Mouse (Mus musculus) kidney, embryonic 14.5 days (tissue): ENCODE data around the gene Cry2. TPM values are rescaled to one million over a fixed set of nuclear protein-coding genes. Genes with fewer than 3 reads are reported as not detected.

Experiments
- ATAC-seq: fragments of 200-750 bp; cut with Nextera tagmentation; 2 replicates; pipeline ENCODE4 v1.8.0; 2017; ENCODE audit warnings: moderate number of reproducible peaks, mild to moderate bottlenecking, moderate TSS enrichment, moderate library complexity; ENCODE audit not compliant: low FRiP score, low TSS enrichment
- H3K27ac ChIP-seq: fragments of 300-500 bp; sonication (generic); 2 replicates; pipeline ENCODE4 v1.5.1; 2014; ENCODE audit warnings: low read depth, mild to moderate bottlenecking, low read length, moderate library complexity, mixed read lengths
- H3K27me3 ChIP-seq: fragments of 300-500 bp; sonication (generic); 2 replicates; pipeline ENCODE4 v1.6.1; 2014; ENCODE audit warnings: mild to moderate bottlenecking, low read length; ENCODE audit not compliant: control insufficient read depth, insufficient read depth
- H3K36me3 ChIP-seq: fragments of 300-500 bp; sonication (generic); 2 replicates; pipeline ENCODE4 v1.6.1; 2014; ENCODE audit warnings: low read length, mixed read lengths; ENCODE audit not compliant: control insufficient read depth, insufficient read depth
- H3K4me1 ChIP-seq: fragments of 300-500 bp; sonication (generic); 2 replicates; pipeline ENCODE4 v1.6.1; 2014; ENCODE audit warnings: low read length, mixed read lengths; ENCODE audit not compliant: control insufficient read depth, insufficient read depth
- H3K4me2 ChIP-seq: fragments of 300-500 bp; sonication (generic); replicated peaks from 2 replicates; pipeline ENCODE4 v1.6.1; 2014; ENCODE audit warnings: low read depth, mild to moderate bottlenecking, low read length
- H3K4me3 ChIP-seq: fragments of 300-500 bp; sonication (generic); 2 replicates; pipeline ENCODE4 v1.5.1; 2014; ENCODE audit warnings: mild to moderate bottlenecking, low read length
- H3K9ac ChIP-seq: fragments of 300-500 bp; sonication (generic); 2 replicates; pipeline ENCODE4 v1.6.1; 2014; ENCODE audit warnings: low read depth, mild to moderate bottlenecking, low read length, moderate library complexity
- H3K9me3 ChIP-seq: fragments of 300-500 bp; sonication (generic); 2 replicates; pipeline ENCODE4 v1.6.1; 2016; ENCODE audit warnings: low read length; ENCODE audit not compliant: control insufficient read depth
- WGBS: fragments of 180-500 bp; shearing (Covaris S2); extraction: QIAGEN DNeasy Blood & Tissue Kit; methylation state at CpG from one replicate; pipeline ENCODE4 v1.1.7; 2014; 5-methylcytosine and 5-hydroxymethylcytosine counted together
- polyA plus RNA-seq: library from polyadenylated mRNA; unstranded; fragments of >200 nt; fragmentation: Nextera tagmentation; extraction: Ambion mirVana; gene quantifications from 2 replicates; pipeline ENCODE4 v1.2.1, GENCODE M21; 2014

Cry2 gene
- polyA plus RNA-seq, 1 experiment from 2014 or later = 21.3 TPM

DNA sequence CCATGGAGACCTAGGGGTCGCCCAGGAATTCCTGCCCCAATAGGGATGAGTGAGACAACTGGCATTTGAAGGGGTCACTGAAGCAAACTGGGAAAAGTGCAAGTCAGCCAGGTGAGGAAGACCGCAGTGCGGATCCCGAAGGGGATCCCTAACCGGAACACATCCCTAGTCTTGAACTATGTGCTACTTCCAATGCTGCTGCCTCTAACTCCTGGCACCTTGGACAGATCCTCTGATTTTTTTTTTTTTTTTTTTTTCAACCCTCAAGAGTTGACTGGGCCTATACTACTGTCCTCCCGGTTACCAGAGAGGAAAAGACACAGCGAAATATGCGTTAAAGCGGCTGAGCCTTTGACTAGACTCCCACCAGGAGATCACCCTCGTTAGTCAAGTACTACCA is 44.2 kb downstream of the Cry2 start:
- 4% methylated on average over 10 of the region's 10 CpGs for WGBS
- H3K4me2 ChIP-seq = peak overlapping the region; percentile 50
- peak overlapping the region; percentile 46 for H3K4me3 ChIP-seq
- H3K27ac ChIP-seq = 0 out of 2 replicates have a peak overlapping the region, but pooled peaks have one; percentile 17
- H3K27me3 ChIP-seq = no peaks in the 10 kb centered on the region
- H3K36me3 ChIP-seq = peaks cover 28% of the 10 kb centered on the region
- no peaks in the 10 kb centered on the region for H3K9me3 ChIP-seq
- peaks cover 41% of the 10 kb centered on the region for H3K4me1 ChIP-seq
- no peak; the same call in 1 of the 2 replicates for ATAC-seq
- 0 out of 2 replicates have a peak overlapping the region, but pooled peaks have one; percentile 44 for H3K9ac ChIP-seq

DNA sequence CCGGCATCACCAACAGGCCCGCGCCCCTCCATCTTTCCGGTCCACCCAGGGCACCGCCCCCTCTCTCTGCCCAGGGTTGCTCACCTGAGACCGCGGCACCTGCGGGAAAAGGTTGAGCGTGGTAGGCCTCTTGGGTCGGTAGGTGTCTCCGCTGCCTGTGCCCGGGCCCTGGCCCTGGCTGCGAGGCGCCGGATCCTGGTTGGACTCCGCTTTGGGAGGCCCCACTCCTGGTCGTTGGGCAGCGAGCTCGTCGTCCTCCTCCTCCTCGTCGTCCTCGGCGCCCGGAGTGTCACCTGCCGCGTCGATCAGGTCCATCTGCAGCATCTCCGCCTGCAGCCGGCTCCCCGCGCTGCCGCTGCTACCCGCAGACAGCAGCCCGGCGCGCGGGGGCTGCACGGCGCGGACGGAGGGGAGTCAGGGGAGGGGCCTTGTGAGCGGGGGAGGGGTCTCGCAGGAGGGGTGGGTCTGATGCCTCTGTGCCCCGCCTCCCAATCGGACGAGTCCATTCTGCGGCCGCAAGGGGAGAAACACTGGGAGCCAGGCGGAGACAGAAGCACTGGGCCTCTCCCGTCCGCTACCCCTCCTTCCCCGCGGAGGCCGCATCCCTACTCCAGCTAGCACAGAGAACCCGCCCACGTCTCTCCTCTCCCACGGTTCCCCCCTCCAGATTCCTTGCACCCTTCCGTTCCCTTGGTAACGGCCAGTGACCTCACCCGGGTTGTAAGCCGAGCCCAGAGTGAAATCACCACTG is 44.8 kb downstream of the Cry2 start:
- Histone ChIP-seq H3K36me3 (peaks cover 34% of the 10 kb centered on the region), H3K4me1 (peaks cover 41% of the 10 kb centered on the region), H3K9me3 (no peaks in the 10 kb centered on the region), H3K9ac (peak overlapping the region; percentile 44), H3K27me3 (no peaks in the 10 kb centered on the region), H3K27ac (peak overlapping the region; percentile 70; the same call in 1 of the 2 replicates), H3K4me3 (peak overlapping the region; percentile 46), H3K4me2 (peak overlapping the region; percentile 50)
- WGBS = under 1% methylated on average over 56 of the region's 62 CpGs
- peak; percentile 94 for ATAC-seq

DNA sequence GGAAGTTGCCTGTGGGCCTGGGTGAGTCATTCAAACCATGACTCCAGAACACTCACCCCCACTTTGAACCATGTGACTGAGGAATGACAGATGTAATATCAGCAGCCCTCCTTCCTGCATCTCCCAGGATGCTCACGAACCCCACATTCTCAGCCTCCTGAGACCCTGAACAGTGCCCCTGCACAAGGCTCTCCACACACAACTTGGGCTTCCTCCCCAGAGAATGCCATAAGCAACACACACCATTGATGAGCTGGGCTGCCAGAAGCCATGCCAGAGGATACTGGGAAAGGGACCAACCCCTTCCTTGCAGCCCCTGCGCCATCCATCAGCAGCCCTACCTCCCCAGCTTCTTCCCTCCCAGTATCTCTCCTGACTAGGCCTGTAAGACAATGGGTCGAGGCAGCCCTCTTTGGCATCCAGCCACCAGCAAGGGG is 45.7 kb downstream of the Cry2 start:
- no peaks in the 10 kb centered on the region for H3K9me3 ChIP-seq
- H3K36me3 ChIP-seq = peaks cover 42% of the 10 kb centered on the region
- H3K9ac ChIP-seq = peak overlapping the region; percentile 44; the same call in 1 of the 2 replicates
- ATAC-seq = no peak
- peak overlapping the region; percentile 50 for H3K4me2 ChIP-seq
- peak overlapping the region; percentile 46 for H3K4me3 ChIP-seq
- peaks cover 39% of the 10 kb centered on the region for H3K4me1 ChIP-seq
- 58% methylated on average over 3 of the region's 3 CpGs for WGBS
- no peak overlapping the region for H3K27ac ChIP-seq
- no peaks in the 10 kb centered on the region for H3K27me3 ChIP-seq

DNA sequence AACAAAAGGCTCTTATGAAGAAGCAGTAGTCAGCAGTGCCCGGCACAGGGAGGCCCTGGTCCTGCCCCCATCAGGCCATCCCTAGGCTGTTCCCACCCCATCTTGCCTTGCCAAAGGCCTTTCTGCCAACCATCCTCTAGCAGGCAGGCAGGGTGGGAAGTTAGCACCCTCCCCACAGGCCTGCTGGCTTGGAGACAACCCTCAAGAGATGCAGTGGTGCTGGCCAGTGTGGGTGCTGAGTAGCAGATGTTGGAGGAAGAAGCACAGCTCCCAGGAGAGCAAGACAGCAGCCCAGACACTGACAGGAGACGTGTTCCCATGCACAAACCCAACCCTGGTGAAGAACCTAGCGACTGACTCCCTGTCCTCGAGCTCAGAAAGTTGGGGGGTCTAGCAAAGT is 46.2 kb downstream of the Cry2 start:
- Histone ChIP-seq H3K4me2 (peak overlapping the region; percentile 50; the same call in 1 of the 2 replicates), H3K4me1 (peaks cover 35% of the 10 kb centered on the region), H3K4me3 (no peak overlapping the region), H3K9ac (no peak overlapping the region; the same call in 1 of the 2 replicates), H3K27ac (no peak overlapping the region), H3K9me3 (no peaks in the 10 kb centered on the region), H3K36me3 (peaks cover 46% of the 10 kb centered on the region), H3K27me3 (no peaks in the 10 kb centered on the region)
- ATAC-seq = no peak
- 88% methylated on average over 4 of the region's 4 CpGs for WGBS

DNA sequence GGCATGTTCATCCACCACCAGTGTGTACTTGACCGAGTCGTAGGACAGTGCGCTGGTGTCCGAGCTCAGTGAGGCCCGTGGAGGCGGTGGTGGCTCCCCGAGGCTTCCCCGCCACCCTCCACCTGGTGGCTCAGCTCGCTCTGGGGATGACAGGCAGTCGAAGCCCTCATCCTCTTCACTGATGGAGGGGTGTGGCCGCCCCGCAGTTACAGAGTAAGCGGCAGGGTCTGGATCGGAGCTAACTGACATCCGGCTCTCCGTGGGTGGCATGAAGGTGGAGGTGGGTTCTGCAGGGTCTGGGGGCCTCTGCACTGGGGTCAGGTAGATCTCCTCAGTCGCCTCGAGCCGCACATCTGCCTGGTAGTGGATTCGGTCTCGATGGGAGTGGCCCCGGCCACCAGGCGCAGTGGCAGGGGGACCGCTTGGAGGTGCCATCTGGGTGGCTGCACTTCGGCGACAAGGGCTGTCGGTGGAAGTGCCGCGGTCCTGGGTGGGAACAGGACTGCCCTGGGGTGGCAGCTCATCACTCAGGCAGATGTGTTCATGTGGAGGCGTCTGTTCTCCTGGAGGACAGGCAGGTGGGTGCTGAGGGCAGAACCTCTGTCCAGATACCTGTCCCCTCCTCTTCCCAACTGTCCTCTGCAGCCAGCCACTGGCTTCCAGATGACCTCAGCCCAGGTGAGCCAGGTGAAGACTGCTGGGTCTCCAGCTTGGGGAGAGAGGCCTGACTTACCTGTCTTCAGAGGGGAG is 46.8 kb downstream of the Cry2 start:
- H3K4me2 ChIP-seq = no peak overlapping the region
- H3K9me3 ChIP-seq = no peaks in the 10 kb centered on the region
- 90% methylated on average over 30 of the region's 30 CpGs for WGBS
- H3K27ac ChIP-seq = no peak overlapping the region
- peaks cover 29% of the 10 kb centered on the region for H3K4me1 ChIP-seq
- H3K27me3 ChIP-seq = no peaks in the 10 kb centered on the region
- ATAC-seq = no peak
- H3K4me3 ChIP-seq = no peak overlapping the region
- peaks cover 53% of the 10 kb centered on the region for H3K36me3 ChIP-seq
- H3K9ac ChIP-seq = no peak overlapping the region

DNA sequence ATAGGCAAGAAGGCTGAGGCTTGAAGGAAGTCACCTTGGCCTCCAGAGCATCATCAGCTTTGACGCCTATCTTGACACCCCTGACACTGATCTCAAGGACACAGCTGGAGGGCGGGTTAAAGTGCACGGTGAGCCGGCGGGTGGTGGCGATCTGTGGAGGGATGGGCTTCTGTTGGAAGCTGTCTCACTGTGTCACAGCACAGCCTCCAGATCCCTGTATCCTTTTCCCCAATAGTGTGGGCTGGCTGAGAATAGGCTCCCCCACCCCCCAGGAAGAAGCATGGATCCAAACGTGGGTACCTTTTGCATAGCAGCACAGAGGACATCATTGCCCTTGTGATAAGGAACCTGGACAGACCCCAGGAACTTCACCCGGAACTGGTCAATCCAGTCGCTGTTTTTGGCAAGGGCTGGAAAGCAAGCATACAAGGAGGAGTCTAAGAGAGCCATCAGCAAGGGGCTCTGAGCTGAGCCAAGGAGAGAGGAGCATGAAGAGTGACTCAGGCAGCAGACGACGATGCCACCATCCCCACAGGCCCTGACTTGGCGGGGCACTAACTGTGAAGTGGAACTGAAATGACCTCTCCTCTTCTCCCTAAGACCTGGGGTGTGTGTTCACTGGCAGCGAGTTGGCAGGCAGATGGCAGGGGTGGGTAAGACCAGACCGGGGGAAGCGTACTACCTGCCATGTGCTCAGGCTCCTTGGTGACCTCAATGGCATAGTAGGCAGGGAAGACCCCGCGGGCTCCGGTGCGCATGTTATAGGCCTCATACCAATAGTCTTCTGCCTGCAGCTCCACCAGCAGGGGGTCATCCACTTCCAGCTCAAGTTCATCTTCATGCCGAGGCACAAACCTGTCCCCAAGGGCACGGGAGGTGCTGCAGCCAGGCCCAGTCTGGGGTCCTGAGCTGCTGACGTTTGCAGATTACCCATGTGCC is 48.5 kb downstream of the Cry2 start:
- Histone ChIP-seq H3K9ac (no peak overlapping the region), H3K9me3 (no peaks in the 10 kb centered on the region), H3K27ac (no peak overlapping the region), H3K36me3 (peaks cover 62% of the 10 kb centered on the region), H3K27me3 (no peaks in the 10 kb centered on the region), H3K4me1 (peaks cover 16% of the 10 kb centered on the region), H3K4me3 (no peak overlapping the region), H3K4me2 (no peak overlapping the region)
- WGBS = 87% methylated on average over 22 of the region's 22 CpGs
- ATAC-seq = no peak

DNA sequence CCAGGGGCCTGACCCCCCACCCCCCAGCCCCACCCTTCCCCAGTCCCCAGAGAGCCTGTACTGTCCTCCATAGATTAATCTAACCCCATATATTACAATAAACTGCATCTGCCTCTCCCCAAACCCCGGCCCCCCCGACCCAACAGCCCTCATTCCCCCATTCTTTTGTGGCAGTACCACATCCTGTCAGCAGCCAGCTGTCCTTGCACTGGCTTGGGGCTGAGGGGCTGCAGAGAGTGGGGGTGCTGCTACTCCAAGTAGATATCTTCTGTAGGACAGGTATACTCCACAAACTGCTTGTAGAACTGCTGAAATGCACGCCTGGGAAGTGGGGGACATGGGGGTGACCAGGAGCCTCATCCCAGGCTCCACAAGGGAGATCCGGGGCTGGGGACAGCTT is 49.7 kb downstream of the Cry2 start:
- ATAC-seq = no peak
- no peak overlapping the region for H3K9ac ChIP-seq
- H3K4me3 ChIP-seq = no peak overlapping the region
- H3K4me1 ChIP-seq = peaks cover 8% of the 10 kb centered on the region
- no peak overlapping the region for H3K27ac ChIP-seq
- 83% methylated on average over 4 of the region's 4 CpGs for WGBS
- H3K9me3 ChIP-seq = no peaks in the 10 kb centered on the region
- peaks cover 71% of the 10 kb centered on the region for H3K36me3 ChIP-seq
- H3K4me2 ChIP-seq = no peak overlapping the region
- H3K27me3 ChIP-seq = no peaks in the 10 kb centered on the region

DNA sequence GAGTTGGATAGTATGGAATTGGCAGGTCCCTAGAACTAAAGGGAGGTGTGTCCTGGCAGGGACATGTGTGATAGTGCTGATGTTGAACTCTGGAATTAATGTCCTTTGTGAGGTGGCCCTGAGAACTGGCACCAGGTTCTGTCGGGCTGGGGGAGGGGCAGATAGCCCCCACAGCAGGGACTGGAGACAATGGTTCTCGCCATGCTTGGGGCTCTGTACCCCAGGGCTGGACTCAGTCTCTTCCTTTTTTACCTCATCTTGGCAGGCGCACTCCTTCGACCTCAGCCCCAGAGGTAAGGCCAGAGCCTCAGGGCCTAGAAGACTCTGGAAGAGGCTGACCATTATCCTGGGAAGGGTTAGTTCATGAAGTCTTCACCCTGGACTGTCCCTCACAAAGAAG is 51.1 kb downstream of the Cry2 start:
- Histone ChIP-seq H3K4me1 (no peaks in the 10 kb centered on the region), H3K27ac (no peak overlapping the region), H3K4me2 (no peak overlapping the region), H3K4me3 (no peak overlapping the region), H3K9me3 (no peaks in the 10 kb centered on the region), H3K36me3 (peaks cover 85% of the 10 kb centered on the region), H3K27me3 (no peaks in the 10 kb centered on the region), H3K9ac (no peak overlapping the region)
- WGBS = 83% methylated on average over 4 of the region's 4 CpGs
- no peak for ATAC-seq
